9 mouse cellular contexts compared by ENCODE assay signal in genomic region chr3:55112710-55113415, GRCm38 (mm10). TPM values are rescaled to one million over a fixed set of nuclear protein-coding genes. Genes with fewer than 3 reads are reported as not detected.
DNase-seq lines count a peak whose midpoint lies in the region; ATAC-seq and TF ChIP-seq lines count a peak whose summit lies in the region.
"Had no signal": no experiment of that assay in that cellular context is flagged by ENCODE, and none has a peak within 500 bp of the region (broad histone marks: within the 10 kb centered on the region; RNA-seq: fewer than 3 reads in every experiment).

No protein-coding gene starts in this region.

- H3K4me2 ChIP-seq in intestine, postnatal 0 days (replicated peaks; ENCODE audit: low read depth): peak overlapping the region; percentile 89
- H3K4me2 ChIP-seq in midbrain, embryonic 13.5 days (replicated peaks): peak overlapping the region; percentile 68

- ATAC-seq in CD4-positive, CD25-positive, alpha-beta regulatory T cell, adult 4 months: peak; percentile 11
- no peak for ATAC-seq in intestine, postnatal 0 days
- no peak for ATAC-seq in midbrain, embryonic 13.5 days

- peak; percentile 5 to 8 for DNase-seq in B cell, adult 2 months
- no peak for DNase-seq in forebrain, embryonic 10.5 days (ENCODE audit: extremely low spot score, low spot score)
- no peak for DNase-seq in cerebellum, adult 11-12 months
- no peak for DNase-seq in gastrocnemius, adult 18-20 months (ENCODE audit: low spot score)
- no peak for DNase-seq in urinary bladder, postnatal 36 days (ENCODE audit: low spot score in 2 of 2)

- peak overlapping the region; percentile 92 for H3K9ac ChIP-seq in intestine, postnatal 0 days (ENCODE audit: low read depth, low read length)
- H3K9ac ChIP-seq in midbrain, embryonic 13.5 days (replicated peaks): peak overlapping the region; percentile 93

- peak overlapping the region; percentile 62 for H3K4me3 ChIP-seq in forebrain, embryonic 10.5 days
- peak overlapping the region; percentile 92 for H3K4me3 ChIP-seq in intestine, postnatal 0 days (ENCODE audit: low read depth, low read length)
- H3K4me3 ChIP-seq in midbrain, embryonic 13.5 days (replicated peaks): peak overlapping the region; percentile 82

- peaks cover 5% of the 10 kb centered on the region; the same call in 1 of the 2 replicates for H3K9me3 ChIP-seq in forebrain, embryonic 10.5 days
- no peaks in the 10 kb centered on the region for H3K9me3 ChIP-seq in intestine, postnatal 0 days (ENCODE audit: control insufficient read depth)
- no peaks in the 10 kb centered on the region for H3K9me3 ChIP-seq in midbrain, embryonic 13.5 days

- H3K27me3 ChIP-seq in forebrain, embryonic 10.5 days (ENCODE audit: poor library complexity, severe bottlenecking): no peaks in the 10 kb centered on the region
- no peaks in the 10 kb centered on the region for H3K27me3 ChIP-seq in intestine, postnatal 0 days (replicated peaks; ENCODE audit: control insufficient read depth, insufficient read depth, low read length)
- no peaks in the 10 kb centered on the region for H3K27me3 ChIP-seq in midbrain, embryonic 13.5 days

- 57% methylated on average over 16 of the region's 16 CpGs for WGBS in forebrain, embryonic 10.5 days
- 31% methylated on average over 16 of the region's 16 CpGs for WGBS in intestine, postnatal 0 days
- 57% methylated on average over 16 of the region's 16 CpGs for WGBS in midbrain, embryonic 13.5 days

- no peak for TF ChIP-seq CTCF in intestine, postnatal 0 days (IDR thresholded peaks at IDR 0.05; ENCODE audit: low read depth)

- peaks cover 16% of the 10 kb centered on the region for H3K36me3 ChIP-seq in forebrain, embryonic 10.5 days (replicated peaks)
- H3K36me3 ChIP-seq in intestine, postnatal 0 days (ENCODE audit: control insufficient read depth, insufficient read depth): peaks cover 10% of the 10 kb centered on the region
- peaks cover 13% of the 10 kb centered on the region for H3K36me3 ChIP-seq in midbrain, embryonic 13.5 days

- H3K27ac ChIP-seq in forebrain, embryonic 10.5 days: peak overlapping the region; percentile 95
- peak overlapping the region; percentile 90 for H3K27ac ChIP-seq in intestine, postnatal 0 days (ENCODE audit: low read depth, low read length)
- H3K27ac ChIP-seq in midbrain, embryonic 13.5 days: peak overlapping the region; percentile 86; the same call in 1 of the 2 replicates

- H3K4me1 ChIP-seq in forebrain, embryonic 10.5 days: peaks cover 25% of the 10 kb centered on the region
- H3K4me1 ChIP-seq in intestine, postnatal 0 days (replicated peaks; ENCODE audit: control insufficient read depth, insufficient read depth, low read length): peaks cover 6% of the 10 kb centered on the region
- H3K4me1 ChIP-seq in midbrain, embryonic 13.5 days (replicated peaks): peaks cover 27% of the 10 kb centered on the region

RNA-seq across cellular contexts. Expression of gene Spg20, which starts 1.0 kb away (rescaled TPM):
- 10 to 100 TPM; 21.3 to 24.7 TPM for polyA plus RNA-seq in CD4-positive, CD25-positive, alpha-beta regulatory T cell, adult 4 months (2017; shearing (Covaris generic))
- polyA plus RNA-seq in forebrain, embryonic 10.5 days (2016; fragmentation: Nextera tagmentation; extraction: Ambion mirVana): 56.6 and 58.5 TPM in 2 replicates
- polyA plus RNA-seq in intestine, postnatal 0 days (2015; fragmentation: Nextera tagmentation; extraction: Ambion mirVana): 27.9 and 30.0 TPM in 2 replicates
- 19.2 and 20.6 TPM in 2 replicates for polyA plus RNA-seq in midbrain, embryonic 13.5 days (2015; fragmentation: Nextera tagmentation; extraction: Ambion mirVana)
- total RNA-seq in gastrocnemius, adult 18-20 months (2021): 10 to 100 TPM; 32.6 to 36.9 TPM

RNA-seq across cellular contexts. Expression of gene Ccdc169, which starts 24.3 kb away (rescaled TPM):
- polyA plus RNA-seq in CD4-positive, CD25-positive, alpha-beta regulatory T cell, adult 4 months (2017; shearing (Covaris generic)): not detected
- 0.06 TPM in 1 of 2 replicates, not detected in the other for polyA plus RNA-seq in forebrain, embryonic 10.5 days (2016; fragmentation: Nextera tagmentation; extraction: Ambion mirVana)
- polyA plus RNA-seq in intestine, postnatal 0 days (2015; fragmentation: Nextera tagmentation; extraction: Ambion mirVana): 0.09 TPM in 2 replicates
- 0.05 TPM in 1 of 2 replicates, not detected in the other for polyA plus RNA-seq in midbrain, embryonic 13.5 days (2015; fragmentation: Nextera tagmentation; extraction: Ambion mirVana)
- total RNA-seq in gastrocnemius, adult 18-20 months (2021): not detected
- total RNA-seq: neutrophil, adult 5-6 weeks had no signal

RNA-seq across cellular contexts. Expression of gene Ccna1, which starts 57.6 kb away (rescaled TPM):
- polyA plus RNA-seq in CD4-positive, CD25-positive, alpha-beta regulatory T cell, adult 4 months (2017; shearing (Covaris generic)): not detected
- polyA plus RNA-seq in forebrain, embryonic 10.5 days (2016; fragmentation: Nextera tagmentation; extraction: Ambion mirVana): 2.0 and 3.1 TPM in 2 replicates
- 0.86 and 1.3 TPM in 2 replicates for polyA plus RNA-seq in intestine, postnatal 0 days (2015; fragmentation: Nextera tagmentation; extraction: Ambion mirVana)
- 1.4 and 2.0 TPM in 2 replicates for polyA plus RNA-seq in midbrain, embryonic 13.5 days (2015; fragmentation: Nextera tagmentation; extraction: Ambion mirVana)
- not detected for total RNA-seq in gastrocnemius, adult 18-20 months (2021)
- total RNA-seq: neutrophil, adult 5-6 weeks had no signal

Comparison
In these comparisons a context has a peak if more than half of its experiments do, and no peak if none do; other contexts are left out.
1. DNase-seq: peak in B cell, adult 2 months (2 of 2); none in forebrain, embryonic 10.5 days (single experiment), cerebellum, adult 11-12 months (single experiment), gastrocnemius, adult 18-20 months (single experiment) and urinary bladder, postnatal 36 days (0 of 2).
2. Peak in every context shown above with its lines, with median percentiles within 50 percentile points of each other: H3K27ac ChIP-seq and H3K4me3 ChIP-seq.